ENCODE assay signal across 12 mouse cellular contexts in genomic region chr9:70284584-70285140, GRCm38 (mm10).
DNase-seq lines count a peak whose midpoint lies in the region; ATAC-seq and TF ChIP-seq lines count a peak whose summit lies in the region.
"Had no signal": no experiment of that assay in that cellular context is flagged by ENCODE, and none has a peak within 500 bp of the region (broad histone marks: within the 10 kb centered on the region; RNA-seq: fewer than 3 reads in every experiment).

No protein-coding gene starts in this region.

- DNase-seq in left cerebral cortex, adult 11 months (ENCODE audit: low spot score) = peak; percentile 31
- DNase-seq in left cerebral cortex, postnatal 10 days (ENCODE audit: extremely low spot score in 1 of 2, low spot score in 2 of 2) = no peak
- peak; percentile 79 for DNase-seq in NIH3T3 (ENCODE audit: low read depth)
- DNase-seq in natural killer cell, adult 2 months (ENCODE audit: low spot score in 2 of 2) = peak; percentile 23 to 38
- DNase-seq in ovary, adult 18-20 months (ENCODE audit: low spot score) = no peak
- DNase-seq in hindbrain, postnatal 0 days (ENCODE audit: low spot score) = no peak
- DNase-seq: gastrocnemius, postnatal 14 days; thymus, postnatal 4 days had no signal

- no peak overlapping the region for H3K4me2 ChIP-seq in hindbrain, postnatal 0 days (ENCODE audit: low read depth, low read length)

- TF ChIP-seq POLR2A in embryonic fibroblast, embryonic 13.5 days (IDR thresholded peaks at IDR 0.05; ENCODE audit: low read depth, low read length) = no peak

- peaks cover 6% of the 10 kb centered on the region; the same call in 1 of the 2 replicates for H3K4me1 ChIP-seq in embryonic fibroblast, embryonic 13.5 days (ENCODE audit: control insufficient read depth, insufficient read depth, low read length)
- no peaks in the 10 kb centered on the region for H3K4me1 ChIP-seq in hindbrain, postnatal 0 days (ENCODE audit: insufficient read depth, low read length)
- H3K4me1 ChIP-seq: midbrain, embryonic 10.5 days had no signal

- H3K4me3 ChIP-seq in embryonic fibroblast, embryonic 13.5 days (ENCODE audit: insufficient read depth, low read length) = no peak overlapping the region
- H3K4me3 ChIP-seq in hindbrain, postnatal 0 days (ENCODE audit: low read length) = no peak overlapping the region
- H3K4me3 ChIP-seq: midbrain, embryonic 10.5 days had no signal

- H3K27ac ChIP-seq in embryonic fibroblast, embryonic 13.5 days (ENCODE audit: insufficient read depth, low read length) = peak overlapping the region; percentile 72
- no peak overlapping the region for H3K27ac ChIP-seq in hindbrain, postnatal 0 days
- H3K27ac ChIP-seq: midbrain, embryonic 10.5 days had no signal

- H3K27me3 ChIP-seq in hindbrain, postnatal 0 days (ENCODE audit: insufficient read depth, low read length) = no peaks in the 10 kb centered on the region

- no peak for ATAC-seq in hindbrain, postnatal 0 days
- ATAC-seq: hindbrain, embryonic 16.5 days had no signal

- intact Hi-C loops in left cerebral cortex, postnatal 10 days (cut with DNase I) = no loop called here

- H3K36me3 ChIP-seq in hindbrain, postnatal 0 days (ENCODE audit: insufficient read depth, low read length) = no peaks in the 10 kb centered on the region
- H3K36me3 ChIP-seq: G1E; midbrain, embryonic 10.5 days had no signal

- no peaks in the 10 kb centered on the region for H3K9me3 ChIP-seq in hindbrain, postnatal 0 days (ENCODE audit: low read length)
- H3K9me3 ChIP-seq: G1E; midbrain, embryonic 10.5 days had no signal

- no peak for TF ChIP-seq CTCF in embryonic fibroblast, embryonic 13.5 days (IDR thresholded peaks at IDR 0.05; ENCODE audit: borderline replicate concordance, insufficient read depth, low read length)
- TF ChIP-seq CTCF in hindbrain, postnatal 0 days (IDR thresholded peaks at IDR 0.05; ENCODE audit: low read depth) = no peak

- no peak overlapping the region for H3K9ac ChIP-seq in hindbrain, postnatal 0 days (replicated peaks; ENCODE audit: low read length)

- 68% methylated on average over 7 of the region's 7 CpGs for whole genome bisulfite sequencing in hindbrain, postnatal 0 days

Comparison
In these comparisons a context has a peak if more than half of its experiments do, and no peak if none do; other contexts are left out.
1. DNase-seq: peak in left cerebral cortex, adult 11 months (single experiment), NIH3T3 (single experiment) and natural killer cell, adult 2 months (2 of 2); none in left cerebral cortex, postnatal 10 days (0 of 2), ovary, adult 18-20 months (single experiment) and hindbrain, postnatal 0 days (single experiment).